Mouse (Mus musculus) limb, embryonic 14.5 days (tissue): Measurements from ENCODE around the gene Gabpb2. TPM values are rescaled to one million over a fixed set of nuclear protein-coding genes. Genes with fewer than 3 reads are reported as not detected.

Source experiments
- ATAC-seq: fragments of 200-750 bp; cut with Nextera tagmentation; 2 replicates; pipeline ENCODE4 v1.8.0; 2017; ENCODE audit warnings: low read depth, moderate number of reproducible peaks, moderate TSS enrichment; ENCODE audit not compliant: low FRiP score
- DNase-seq: peaks from one replicate; pipeline ENCODE4 v3.0.0-alpha.2; 2015; ENCODE audit warnings: low spot score
- H3K27ac ChIP-seq: fragments of 300-500 bp; sonication (generic); replicated peaks from 2 replicates; pipeline ENCODE4 v1.5.1; 2014; ENCODE audit warnings: low read depth, mild to moderate bottlenecking, low read length, moderate library complexity, mixed read lengths
- H3K27me3 ChIP-seq: fragments of 300-500 bp; sonication (generic); 2 replicates; pipeline ENCODE4 v1.6.1; 2014; ENCODE audit warnings: low read length, mixed read lengths; ENCODE audit not compliant: control insufficient read depth, insufficient read depth
- H3K36me3 ChIP-seq: fragments of 300-500 bp; sonication (generic); 2 replicates; pipeline ENCODE4 v1.6.1; 2014; ENCODE audit warnings: mild to moderate bottlenecking, low read length, moderate library complexity, mixed read lengths; ENCODE audit not compliant: control insufficient read depth, insufficient read depth
- H3K4me1 ChIP-seq: fragments of 300-500 bp; sonication (generic); 2 replicates; pipeline ENCODE4 v1.6.1; 2014; ENCODE audit warnings: antibody characterized with exemption, low read length, mixed read lengths; ENCODE audit not compliant: control insufficient read depth, insufficient read depth
- H3K4me2 ChIP-seq: fragments of 300-500 bp; sonication (generic); replicated peaks from 2 replicates; pipeline ENCODE4 v1.6.1; 2014; ENCODE audit warnings: low read depth, mild to moderate bottlenecking, low read length, moderate library complexity; ENCODE audit not compliant: severe bottlenecking
- H3K4me3 ChIP-seq: fragments of 300-500 bp; sonication (generic); replicated peaks from 2 replicates; pipeline ENCODE4 v1.5.1; 2014; ENCODE audit warnings: low read length
- H3K9ac ChIP-seq: fragments of 300-500 bp; sonication (generic); 2 replicates; pipeline ENCODE4 v1.6.1; 2014; ENCODE audit warnings: mild to moderate bottlenecking, low read depth, low read length, moderate library complexity; ENCODE audit not compliant: severe bottlenecking
- H3K9me3 ChIP-seq: fragments of 300-500 bp; sonication (generic); 2 replicates; pipeline ENCODE4 v1.6.1; 2016; ENCODE audit warnings: low read length; ENCODE audit not compliant: control insufficient read depth
- POLR2A ChIP-seq: fragments of 200-500 bp; IDR thresholded peaks from 2 replicates; pipeline ENCODE4 v1.8.0; 2012; ENCODE audit warnings: inconsistent platforms, mild to moderate bottlenecking, moderate library complexity, borderline replicate concordance; ENCODE audit not compliant: insufficient read depth, insufficient read length; ENCODE audit errors: extremely low read depth
- WGBS: fragments of 180-500 bp; shearing (Covaris S2); extraction: QIAGEN DNeasy Blood & Tissue Kit; methylation state at CpG from one replicate; pipeline ENCODE4 v1.1.7; 2014; 5-methylcytosine and 5-hydroxymethylcytosine counted together
- polyA plus RNA-seq, 2 experiments: library from polyadenylated mRNA; depleted of rRNA in 1 of 2; stranded (reverse) in 1 of 2; unstranded in 1 of 2; fragments of >200 nt; fragmentation: Nextera tagmentation in 1 of 2; extraction: Ambion mirVana in 1 of 2; gene quantifications; 2 replicates each; pipeline versions ENCODE4 v1.2.1 to v1.2.3; 2012 to 2014

Gabpb2 gene
- polyA plus RNA-seq, 2 experiments, result 9.7 to 26.2 TPM

- Histone ChIP-seq H3K27me3 (peaks cover 30% of the 10 kb centered on the region), H3K9me3 (no peaks in the 10 kb centered on the region), H3K9ac (no peak overlapping the region), H3K36me3 (peaks cover 83% of the 10 kb centered on the region), H3K4me1 (peaks cover 5% of the 10 kb centered on the region; the same call in 1 of the 2 replicates), H3K27ac (no peak overlapping the region), H3K4me3 (no peak overlapping the region), H3K4me2 (no peak overlapping the region)
- ATAC-seq, result no peak
- no peak for TF ChIP-seq POLR2A
- 90% methylated on average over 10 of the region's 10 CpGs for WGBS
- DNase-seq, result no peak
Measured at GRCm38 (mm10) chr3:95169996-95170395, 47.7 kb downstream of the Gabpb2 start.

GRCm38 (mm10) chr3:95164840-95165239 is 52.9 kb downstream of the Gabpb2 start:
- H3K9me3 ChIP-seq, result no peaks in the 10 kb centered on the region
- no peaks in the 10 kb centered on the region for H3K27me3 ChIP-seq
- no peak for ATAC-seq
- no peak overlapping the region for H3K27ac ChIP-seq
- no peak for DNase-seq
- H3K36me3 ChIP-seq, result peaks cover 54% of the 10 kb centered on the region
- H3K4me1 ChIP-seq, result peaks cover 10% of the 10 kb centered on the region; the same call in 1 of the 2 replicates
- WGBS, result 85% methylated on average over 5 of the region's 5 CpGs
- no peak overlapping the region for H3K9ac ChIP-seq
- no peak overlapping the region for H3K4me3 ChIP-seq
- H3K4me2 ChIP-seq, result no peak overlapping the region
- no peak for TF ChIP-seq POLR2A

- DNase-seq, result no peak
- peaks cover 48% of the 10 kb centered on the region for H3K36me3 ChIP-seq
- H3K27ac ChIP-seq, result no peak overlapping the region
- TF ChIP-seq POLR2A, result no peak
- H3K4me3 ChIP-seq, result no peak overlapping the region
- peaks cover 15% of the 10 kb centered on the region; the same call in 1 of the 2 replicates for H3K4me1 ChIP-seq
- no peak for ATAC-seq
- no peak overlapping the region for H3K4me2 ChIP-seq
- no peaks in the 10 kb centered on the region for H3K9me3 ChIP-seq
- no peaks in the 10 kb centered on the region for H3K27me3 ChIP-seq
- 70% methylated on average over 4 of the region's 5 CpGs for WGBS
- no peak overlapping the region for H3K9ac ChIP-seq
Measured at GRCm38 (mm10) chr3:95164256-95164550, 53.5 kb downstream of the Gabpb2 start.

- 55% methylated on average over 11 of the region's 11 CpGs for WGBS
Measured at GRCm38 (mm10) chr3:95163419-95164255, 54.1 kb downstream of the Gabpb2 start.

GRCm38 (mm10) chr3:95162345-95162628 is 55.4 kb downstream of the Gabpb2 start:
- ATAC-seq (no peak), DNase-seq (no peak)
- Histone ChIP-seq H3K4me1 (peaks cover 15% of the 10 kb centered on the region; the same call in 1 of the 2 replicates), H3K27me3 (no peaks in the 10 kb centered on the region), H3K4me2 (peak overlapping the region; percentile 82), H3K36me3 (peaks cover 28% of the 10 kb centered on the region), H3K9me3 (no peaks in the 10 kb centered on the region), H3K9ac (no peak overlapping the region), H3K27ac (no peak overlapping the region), H3K4me3 (peak overlapping the region; percentile 93)
- TF ChIP-seq POLR2A, result no peak
- WGBS, result 29% methylated on average over 2 of the region's 2 CpGs

More at GRCm38 (mm10) chr3:95163419-95164255, 54.1 kb downstream of the Gabpb2 start:
- 0 out of 2 replicates have a peak, but pooled peaks have one; percentile 4 for ATAC-seq
- peak; percentile 35 for DNase-seq
- H3K27ac ChIP-seq, result no peak overlapping the region; the same call in 1 of the 2 replicates
- no peaks in the 10 kb centered on the region for H3K27me3 ChIP-seq
- TF ChIP-seq POLR2A, result no peak
- peaks cover 42% of the 10 kb centered on the region for H3K36me3 ChIP-seq
- peaks cover 15% of the 10 kb centered on the region; the same call in 1 of the 2 replicates for H3K4me1 ChIP-seq
- H3K4me3 ChIP-seq, result no peak overlapping the region
- H3K4me2 ChIP-seq, result no peak overlapping the region
- no peak overlapping the region for H3K9ac ChIP-seq
- H3K9me3 ChIP-seq, result no peaks in the 10 kb centered on the region
